Mouse (Mus musculus) monocyte, adult 5-6 weeks (primary cell): ENCODE data around the gene 2010111I01Rik. TPM values are rescaled to one million over a fixed set of nuclear protein-coding genes. Genes with fewer than 3 reads are reported as not detected.

Experiments used
- ATAC-seq: fragments of 153-309, 156-312 bp; replicated peaks from 2 replicates; pipeline ENCODE4 v1.8.0; 2017; ENCODE audit warnings: mild to moderate bottlenecking; ENCODE audit not compliant: low TSS enrichment, insufficient number of reproducible peaks, severe bottlenecking, poor library complexity, low FRiP score
- total RNA-seq: library from RNA; stranded (forward); fragments of 200-1000, 200-491, 200-594 nt; gene quantifications from 3 replicates; pipeline ENCODE4 v1.2.3, GENCODE M21; 2017

Gene 2010111I01Rik
- total RNA-seq, 1 experiment from 2014 or later = 31.3 TPM

DNA sequence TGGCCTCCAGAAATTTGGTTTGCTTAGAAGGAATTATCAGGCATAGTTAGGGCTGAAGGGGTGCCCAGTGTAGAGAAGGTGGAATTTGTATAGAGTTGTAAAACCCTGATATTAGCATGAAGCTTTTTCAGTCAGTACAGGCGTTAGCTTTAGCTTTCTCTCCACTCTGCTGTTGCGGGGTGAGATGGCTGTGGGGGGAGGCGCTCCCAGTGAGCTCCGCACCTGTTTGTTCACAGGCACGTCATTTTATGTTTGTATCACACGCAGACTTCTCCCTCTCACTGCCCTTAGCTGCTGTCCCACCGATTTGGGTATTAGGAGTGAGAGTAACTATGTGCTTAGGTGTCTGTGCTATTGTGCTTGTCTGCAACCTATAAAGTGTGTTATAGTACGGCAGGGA, 316.5 kb downstream of the 2010111I01Rik start:
- no peak for ATAC-seq

DNA sequence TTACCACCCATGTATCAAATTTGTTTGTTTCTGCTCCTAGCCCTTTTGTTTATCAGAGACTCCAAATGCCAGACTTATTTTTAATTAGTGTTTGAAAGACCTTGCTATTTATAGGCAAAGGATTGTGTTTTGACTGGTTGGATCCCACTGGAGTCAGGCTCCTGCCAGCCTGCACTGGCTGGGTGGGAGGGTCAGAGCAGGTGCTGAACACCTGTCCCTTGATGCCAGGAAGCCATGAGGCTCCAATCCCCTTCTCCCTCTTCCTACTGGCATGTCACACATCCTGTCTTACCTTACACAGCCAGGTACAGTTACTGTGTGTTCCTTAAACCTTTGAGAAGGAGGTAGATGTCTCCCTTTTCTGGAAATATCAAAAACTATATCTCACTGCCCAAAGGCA, 318.5 kb downstream of the 2010111I01Rik start:
- ATAC-seq = no peak

GRCm38 (mm10) chr13:63284748-63285147, 320.1 kb downstream of the 2010111I01Rik start:
- ATAC-seq = no peak

- no peak for ATAC-seq
These were observed 321.9 kb downstream of the 2010111I01Rik start for GRCm38 (mm10) chr13:63286483-63287102.

- no peak for ATAC-seq
These were observed 324.5 kb downstream of the 2010111I01Rik start for GRCm38 (mm10) chr13:63289152-63289551.

GRCm38 (mm10) chr13:63289687-63290086, 325.0 kb downstream of the 2010111I01Rik start:
- no peak for ATAC-seq

DNA sequence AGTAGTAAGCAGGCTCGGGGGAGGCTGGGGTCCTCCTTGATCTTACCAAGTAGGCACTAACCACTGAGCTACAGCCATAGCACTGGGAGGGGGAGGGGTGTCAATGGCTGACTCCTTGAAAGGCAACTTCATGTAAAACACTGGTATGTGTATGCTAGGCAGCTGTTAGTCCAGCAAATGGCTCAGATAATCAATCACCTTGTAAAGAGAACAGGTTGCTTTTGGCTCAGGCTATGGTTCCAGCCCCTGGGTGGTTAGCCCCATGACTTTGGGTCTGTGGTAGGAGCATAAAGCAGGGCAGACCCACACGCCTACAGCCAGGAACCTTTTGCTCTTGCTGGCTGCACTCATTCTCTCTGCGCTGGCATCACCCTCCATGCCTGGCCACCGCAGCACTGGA, 325.4 kb downstream of the 2010111I01Rik start:
- no peak for ATAC-seq

DNA sequence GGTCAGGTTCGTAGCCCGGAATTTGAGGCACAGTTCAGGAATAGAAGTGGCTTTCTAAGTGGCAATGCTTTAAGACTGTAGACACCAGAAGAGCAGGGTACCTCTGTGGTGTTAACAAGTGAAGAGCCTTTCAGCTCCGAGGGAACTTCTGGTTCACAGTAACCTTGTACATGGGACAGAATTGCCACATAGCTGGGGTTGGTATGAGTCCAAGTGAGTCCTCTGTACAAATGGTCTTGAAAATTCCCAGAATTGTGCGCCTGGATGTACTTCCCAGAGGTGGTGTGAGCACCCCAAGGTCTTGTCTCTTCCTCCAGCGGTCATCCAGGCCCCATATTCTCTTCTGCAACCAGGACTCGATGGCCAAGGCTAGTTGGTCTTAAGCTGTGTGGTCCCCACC, 326.3 kb downstream of the 2010111I01Rik start:
- ATAC-seq = no peak

DNA sequence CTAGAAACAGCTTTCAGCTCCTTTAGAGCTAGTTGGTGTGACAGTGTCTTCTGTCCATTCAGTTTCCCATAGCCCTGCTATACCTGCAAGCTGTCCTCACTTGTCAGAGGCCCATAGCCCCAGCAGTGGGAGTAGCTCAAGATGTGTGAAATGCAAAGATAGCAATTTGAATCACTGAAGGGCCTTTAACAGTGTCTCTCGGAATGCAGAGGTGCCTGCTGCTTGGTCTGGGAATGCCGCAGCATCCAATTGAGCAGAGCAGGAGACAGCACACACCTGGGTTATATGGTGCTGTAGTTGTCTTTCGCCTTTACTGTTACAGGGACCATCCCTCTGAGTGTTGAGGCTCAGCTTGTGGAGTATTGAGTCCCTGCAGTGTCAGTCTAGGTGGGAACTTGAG, 329.0 kb downstream of the 2010111I01Rik start:
- no peak for ATAC-seq

- no peak for ATAC-seq
These were observed 329.9 kb downstream of the 2010111I01Rik start for GRCm38 (mm10) chr13:63294359-63295193.

- no peak for ATAC-seq
These were observed 331.6 kb downstream of the 2010111I01Rik start for GRCm38 (mm10) chr13:63296300-63296699.

DNA sequence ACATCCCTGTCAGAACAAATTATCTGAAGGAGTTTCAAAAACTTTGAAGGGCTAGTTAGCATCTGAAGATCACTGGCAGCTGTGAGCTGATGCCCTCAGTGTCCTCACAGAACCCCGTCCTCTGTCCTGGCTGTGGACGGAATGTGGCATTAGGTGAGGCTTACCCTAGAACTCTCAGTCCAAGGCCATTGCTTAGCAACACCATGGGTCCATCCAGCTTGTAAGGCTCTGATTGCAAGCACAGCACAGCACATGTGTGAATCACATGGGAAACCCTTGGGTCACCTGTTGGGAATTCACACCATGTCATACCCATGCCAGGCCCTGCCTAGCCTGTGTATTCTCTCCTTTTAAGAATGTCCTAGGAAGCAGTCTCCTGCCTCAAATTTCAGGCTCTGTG, 332.3 kb downstream of the 2010111I01Rik start:
- ATAC-seq = no peak

GRCm38 (mm10) chr13:63297933-63298332, 333.2 kb downstream of the 2010111I01Rik start:
- ATAC-seq = no peak

GRCm38 (mm10) chr13:63298931-63299330, 334.2 kb downstream of the 2010111I01Rik start:
- ATAC-seq = no peak

- ATAC-seq = no peak
These were observed 336.2 kb downstream of the 2010111I01Rik start for GRCm38 (mm10) chr13:63300929-63301328.

GRCm38 (mm10) chr13:63301764-63302209, 337.1 kb downstream of the 2010111I01Rik start:
- ATAC-seq = no peak

DNA sequence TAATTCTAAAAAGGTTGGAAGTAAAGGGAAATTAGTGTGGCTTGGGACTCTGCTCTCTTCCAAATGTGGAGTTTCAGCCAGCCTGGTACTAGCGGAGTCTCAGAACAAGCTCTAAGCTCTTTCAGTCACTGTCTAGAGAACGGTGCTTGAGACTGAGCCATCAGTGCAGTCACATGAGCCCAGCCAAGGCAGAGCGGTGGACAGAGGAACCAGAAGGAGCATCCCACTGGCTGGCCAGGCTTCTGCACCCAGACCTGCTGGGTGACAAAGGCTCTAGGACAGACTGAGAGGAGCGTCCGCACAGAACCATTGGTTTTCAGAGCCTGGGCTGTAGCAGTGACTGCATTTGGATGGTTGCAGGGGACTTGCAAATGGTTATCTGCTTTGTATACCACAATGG, 337.7 kb downstream of the 2010111I01Rik start:
- ATAC-seq = no peak

GRCm38 (mm10) chr13:63304124-63304792, 339.6 kb downstream of the 2010111I01Rik start:
- ATAC-seq = no peak

DNA sequence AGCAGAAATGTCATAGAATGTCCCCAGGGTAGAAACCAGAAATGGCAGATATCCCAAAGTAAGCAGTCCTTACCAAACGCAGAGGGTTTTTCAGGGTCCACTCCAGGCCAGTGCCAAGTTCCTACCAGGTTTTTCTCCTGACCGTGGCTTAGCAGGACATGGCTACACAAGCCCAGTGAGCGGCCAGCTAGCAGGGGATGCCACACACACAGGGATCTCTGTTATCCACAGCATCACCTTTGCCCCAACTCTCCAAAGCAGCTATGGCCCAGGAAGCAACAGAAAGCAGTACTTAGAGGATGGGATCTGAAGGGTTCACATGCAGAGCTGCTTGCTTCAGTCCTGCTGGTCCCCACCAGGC, 340.1 kb downstream of the 2010111I01Rik start:
- no peak for ATAC-seq
